Mouse (Mus musculus) spleen, adult 2 months (tissue): ENCODE data around the gene Raet1e.

Source experiments
- CTCF ChIP-seq: fragments of 200-500 bp; IDR thresholded peaks from 2 replicates; pipeline ENCODE4 v1.5.1; 2011; ENCODE audit warnings: mild to moderate bottlenecking, inconsistent platforms; ENCODE audit not compliant: insufficient read depth, insufficient read length, insufficient replicate concordance; ENCODE audit errors: extremely low read depth
- POLR2A ChIP-seq: fragments of 200-500 bp; IDR thresholded peaks from 2 replicates; pipeline ENCODE4 v1.6.1; 2011; ENCODE audit warnings: low read depth, low read length, inconsistent platforms

GRCm38 (mm10) chr10:22308221-22308620 is 149.9 kb downstream of the Raet1e start:
- TF ChIP-seq CTCF (no peak), POLR2A (no peak)
